Mouse (Mus musculus) layer of hippocampus, postnatal 14 days (tissue): ENCODE measurements around the gene Ubqln1. TPM values are rescaled to one million over a fixed set of nuclear protein-coding genes. Genes with fewer than 3 reads are reported as not detected.
"Not testable (repeated sequence)": the region's sequence is repeated elsewhere in the genome, so short reads cannot be mapped to it uniquely, and the experiment has no call there.

Source experiments
- DNase-seq, 2 experiments: peaks; one replicate each; pipeline ENCODE4 v3.0.0; 2021 to 2022; ENCODE audit warnings: low spot score in 2 of 2, mixed read lengths in 1 of 2
- total RNA-seq, 2 experiments: library from RNA; stranded (reverse); gene quantifications; 2 replicates each; pipeline ENCODE4 v1.2.3; 2021

Ubqln1 gene
- total RNA-seq, 2 experiments from 2014 or later: 135 TPM

DNA sequence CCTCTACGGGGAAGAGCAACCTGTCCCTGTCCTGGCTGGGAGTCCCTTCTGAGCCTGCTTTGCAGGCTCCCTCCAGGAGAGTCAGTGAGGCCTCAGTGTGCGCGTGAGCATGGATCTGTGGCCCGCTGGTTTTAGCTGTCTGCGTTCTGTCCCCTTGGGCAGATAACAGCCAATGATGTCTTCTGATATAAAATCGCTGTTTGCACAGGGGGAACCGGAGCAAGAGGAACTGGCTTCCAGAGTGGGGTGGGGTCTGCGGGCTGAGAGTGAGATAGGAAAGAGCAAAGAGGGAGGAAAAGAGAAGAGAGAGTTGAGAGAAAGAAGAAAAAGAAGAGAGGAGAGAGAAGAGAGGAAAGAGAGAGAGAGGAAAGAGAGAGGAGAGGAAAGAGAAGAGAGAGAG is 58.4 kb downstream of the Ubqln1 start:
- peak in 1 of 2 experiments; percentile 12 for DNase-seq

DNA sequence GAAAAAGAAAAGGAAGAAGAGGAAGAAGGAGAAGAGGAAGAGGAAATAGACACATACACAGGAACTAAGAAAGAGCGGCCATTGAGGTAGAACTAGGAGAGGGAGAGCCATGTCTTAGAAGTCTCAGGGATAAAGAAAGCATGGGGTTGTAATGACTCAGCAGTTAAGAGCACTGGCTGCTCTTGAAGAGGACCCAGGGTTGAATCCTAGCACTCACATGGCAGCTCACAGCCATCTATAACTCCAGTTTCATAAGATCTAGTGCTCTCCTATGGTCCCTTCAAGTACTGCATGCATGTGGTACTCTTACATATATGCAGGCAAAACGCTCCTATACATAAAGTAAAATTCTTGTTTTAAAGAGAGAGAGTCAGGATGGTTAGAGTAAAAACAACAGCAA is 59.4 kb downstream of the Ubqln1 start:
- DNase-seq: no peak

DNA sequence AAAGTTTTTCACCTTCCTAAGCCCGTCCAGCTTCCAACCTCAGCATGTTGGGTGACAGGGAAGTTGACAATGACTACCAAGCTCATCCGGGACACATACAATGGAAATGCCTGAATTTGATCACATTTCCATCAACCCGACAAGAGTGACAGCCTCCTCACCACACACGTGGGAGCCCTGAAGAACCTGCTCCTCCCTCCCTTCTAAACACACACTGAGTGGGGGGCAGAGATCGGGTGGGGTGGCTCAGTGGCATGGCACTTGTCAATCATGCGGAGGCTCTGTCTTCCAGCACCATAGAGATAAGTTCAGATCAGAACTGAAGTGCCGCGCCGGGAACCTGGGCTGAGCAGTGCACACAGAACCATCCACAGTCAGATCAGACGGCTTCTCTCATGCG is 65.0 kb downstream of the Ubqln1 start:
- DNase-seq: no peak

DNA sequence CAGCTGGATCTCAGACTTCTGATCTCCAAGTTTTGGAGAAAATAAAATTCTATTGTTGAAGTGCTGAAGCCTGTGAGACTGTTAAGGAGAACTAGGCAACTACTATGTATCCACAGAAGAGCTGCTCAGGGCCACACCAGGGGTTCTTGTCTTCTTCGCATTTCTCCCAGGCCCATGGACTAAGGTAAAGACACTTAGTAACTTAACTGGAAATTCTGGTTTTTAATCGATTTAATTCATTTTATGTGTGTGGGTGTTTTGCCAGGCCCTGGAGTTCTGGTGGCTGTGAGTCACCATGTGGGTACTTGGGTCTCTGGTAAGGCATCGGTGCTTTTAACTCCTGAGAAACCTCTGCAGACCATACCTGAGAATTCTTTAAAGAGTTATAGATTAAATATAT is 65.8 kb downstream of the Ubqln1 start:
- no peak for DNase-seq

DNA sequence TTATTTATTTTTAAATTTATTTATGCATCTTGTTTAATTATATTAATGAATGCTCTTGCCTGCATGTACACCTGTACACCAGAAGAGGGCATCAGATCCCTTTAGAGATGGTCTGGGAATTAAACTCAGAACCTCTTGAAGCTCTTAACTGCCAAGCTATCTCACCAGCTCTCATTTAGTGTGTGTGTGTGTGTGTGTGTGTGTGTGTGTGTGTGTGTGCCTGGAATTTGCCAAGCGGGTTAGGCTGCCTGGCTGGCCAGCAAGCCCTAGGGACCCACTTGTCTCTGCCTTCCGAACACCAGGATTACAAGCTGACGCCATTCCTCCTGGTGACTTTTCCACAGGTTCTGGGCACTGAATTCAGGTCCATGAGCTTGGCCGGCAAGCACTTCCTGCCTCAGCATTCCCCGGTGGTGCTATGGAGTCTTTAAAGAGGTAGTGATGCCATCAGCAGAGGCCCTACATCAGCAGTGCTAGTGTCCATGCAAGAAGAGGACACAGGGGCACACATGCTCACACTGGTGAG is 66.4 kb downstream of the Ubqln1 start:
- DNase-seq: peak in 1 of 2 experiments; percentile 29

DNA sequence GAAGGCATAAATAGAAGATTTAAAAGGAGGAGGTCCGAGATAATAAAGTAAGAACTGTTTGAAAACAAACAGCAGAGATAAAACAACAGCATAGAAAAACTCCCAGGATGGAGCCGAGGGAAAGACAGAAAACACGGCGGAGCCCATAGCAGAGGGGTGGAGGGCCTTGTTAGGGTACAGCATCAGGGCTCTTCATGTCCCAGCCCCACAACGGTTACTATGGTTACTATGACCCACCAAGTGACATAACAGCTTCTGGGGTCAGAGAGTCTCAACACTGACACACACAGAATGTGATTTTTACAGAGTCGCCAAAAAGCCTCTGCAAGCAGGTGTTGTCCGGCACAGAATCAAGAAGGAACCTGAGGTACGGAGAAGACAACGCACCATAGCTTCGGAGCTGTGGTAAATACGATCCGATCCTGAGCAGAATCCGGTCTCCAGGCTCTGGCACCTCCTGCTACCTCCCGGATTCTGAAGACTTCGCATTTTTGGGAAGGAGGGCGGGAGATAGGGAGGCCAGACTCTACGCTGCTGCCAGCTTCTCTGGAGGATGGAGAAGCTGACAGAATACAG is 67.1 kb downstream of the Ubqln1 start:
- peak in 1 of 2 experiments; percentile 33 for DNase-seq

DNA sequence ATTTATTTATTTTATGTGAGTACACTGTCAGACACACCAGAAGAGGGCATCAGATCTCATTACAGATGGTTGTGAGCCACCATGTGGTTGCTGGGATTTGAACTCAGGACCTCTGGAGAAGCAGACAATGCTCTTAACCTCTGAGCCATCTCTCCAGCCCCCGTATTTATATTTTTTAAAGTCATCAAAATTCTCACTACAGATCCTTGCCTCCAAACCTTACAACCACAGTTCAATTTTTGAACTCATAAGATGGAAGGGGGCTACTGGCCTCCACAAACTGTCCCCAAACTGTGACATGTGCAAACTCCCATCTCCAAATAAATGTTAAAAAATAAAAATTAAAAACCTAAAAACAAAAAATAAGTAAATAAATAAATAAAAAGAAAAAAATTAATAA is 67.7 kb downstream of the Ubqln1 start:
- DNase-seq: no peak

DNA sequence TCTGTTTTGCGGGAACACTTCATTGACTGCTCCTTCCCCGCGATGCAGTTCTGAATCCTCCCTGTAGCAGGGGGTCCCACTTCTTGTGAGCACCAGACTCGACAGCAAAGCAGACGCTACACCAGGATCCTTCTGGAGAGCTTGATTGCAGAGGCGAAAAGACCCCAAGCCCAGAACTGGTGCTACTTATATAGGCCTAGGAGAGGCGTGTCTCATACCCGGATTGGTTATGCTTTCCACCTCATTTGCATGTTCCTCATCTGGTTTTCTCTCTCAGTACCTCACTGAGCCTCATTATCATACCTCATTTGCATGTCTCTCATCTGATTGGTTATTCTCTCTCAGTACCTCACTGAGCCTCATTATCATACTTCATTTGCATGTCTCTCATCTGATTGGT is 68.8 kb downstream of the Ubqln1 start:
- not testable (repeated sequence) for DNase-seq

DNA sequence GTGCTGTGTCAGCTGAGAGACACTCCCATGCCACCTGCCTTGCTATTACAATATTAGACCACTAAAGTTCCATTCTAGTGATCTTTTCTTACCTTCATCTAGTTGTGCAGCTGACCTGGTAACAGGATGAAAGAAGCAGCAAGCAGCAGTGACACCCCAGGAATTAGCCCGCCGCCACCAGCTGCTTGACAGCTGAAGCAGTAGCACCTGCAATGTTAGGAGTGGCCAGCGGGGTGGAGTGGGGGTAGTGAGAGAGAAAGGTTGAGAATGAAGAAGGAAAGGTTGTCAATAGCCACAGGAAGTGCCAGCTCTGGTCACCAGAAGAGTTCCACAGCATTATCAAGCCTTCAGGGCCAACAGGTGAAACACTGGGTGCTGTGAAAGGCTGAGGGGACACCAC is 83.8 kb downstream of the Ubqln1 start:
- DNase-seq: no peak

DNA sequence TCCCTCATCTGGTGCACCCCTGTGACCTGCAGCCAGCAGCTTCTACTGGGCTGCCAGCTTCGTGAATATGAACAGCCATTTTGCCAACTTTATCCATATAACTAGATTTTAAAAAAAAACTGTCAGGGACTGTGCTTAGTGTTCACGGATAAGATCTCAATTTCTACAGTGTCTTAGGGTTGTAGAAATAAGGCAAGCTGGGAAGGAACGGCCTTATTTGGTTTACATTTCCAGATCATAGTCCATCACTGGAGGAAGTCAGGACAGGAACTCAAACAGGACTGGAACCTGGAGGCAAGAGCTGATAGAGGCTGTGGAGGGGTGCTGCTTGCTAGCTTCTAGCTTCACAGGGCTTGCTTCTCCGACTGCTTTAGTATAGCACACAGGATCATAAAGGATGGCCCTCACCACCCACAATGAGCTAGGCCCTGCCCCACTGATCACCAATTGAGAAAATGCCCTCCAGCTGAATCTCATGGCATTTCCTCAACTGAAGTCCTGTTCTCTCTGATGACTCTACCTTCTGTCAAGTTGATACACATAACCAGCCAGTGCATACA is 85.7 kb downstream of the Ubqln1 start:
- no peak for DNase-seq

DNA sequence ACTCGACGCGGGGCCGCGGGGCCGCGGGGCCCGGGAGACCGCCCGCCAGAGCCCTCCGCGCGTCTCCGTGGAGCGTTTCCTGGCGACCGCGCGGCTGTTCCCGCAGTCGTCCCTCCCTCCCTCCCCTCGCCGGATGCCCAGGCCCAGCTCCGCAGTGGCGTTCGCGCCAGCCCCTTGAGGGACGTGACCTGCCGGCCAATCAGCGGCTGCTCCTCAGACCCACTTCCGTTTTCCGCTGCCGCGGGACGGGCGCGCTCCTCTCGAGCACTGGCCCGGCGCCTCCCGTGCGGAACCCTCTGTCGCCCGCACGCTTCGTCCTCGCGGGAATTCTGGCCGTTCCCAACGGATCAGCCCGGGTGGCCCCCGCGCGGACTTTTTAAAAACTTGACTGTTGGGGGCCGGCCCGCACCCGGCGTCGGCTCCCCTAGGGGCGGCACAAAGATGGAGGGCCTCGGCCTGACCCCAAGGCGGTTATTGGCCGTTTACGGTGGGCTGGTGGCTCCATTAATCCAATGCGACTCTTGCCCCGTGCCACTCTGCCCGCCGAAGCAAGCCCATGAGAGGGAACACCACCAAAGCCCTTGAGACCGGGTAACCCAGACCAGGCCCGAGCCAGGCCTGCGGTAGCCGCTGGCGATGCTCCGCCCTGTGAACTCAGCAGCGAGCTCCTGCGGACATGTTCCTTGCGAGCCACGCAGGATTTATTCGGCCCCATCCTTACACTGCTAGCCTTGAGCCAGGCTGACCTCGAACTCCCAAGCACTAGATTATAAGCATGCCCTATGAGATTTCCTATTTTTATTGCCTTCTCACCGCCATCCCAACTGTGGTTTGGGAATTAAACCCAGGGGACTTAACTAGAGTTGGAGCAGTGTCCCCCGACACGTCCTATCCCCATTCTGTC is 86.4 kb downstream of the Ubqln1 start:
- DNase-seq: peak; percentile 96 to 97

DNA sequence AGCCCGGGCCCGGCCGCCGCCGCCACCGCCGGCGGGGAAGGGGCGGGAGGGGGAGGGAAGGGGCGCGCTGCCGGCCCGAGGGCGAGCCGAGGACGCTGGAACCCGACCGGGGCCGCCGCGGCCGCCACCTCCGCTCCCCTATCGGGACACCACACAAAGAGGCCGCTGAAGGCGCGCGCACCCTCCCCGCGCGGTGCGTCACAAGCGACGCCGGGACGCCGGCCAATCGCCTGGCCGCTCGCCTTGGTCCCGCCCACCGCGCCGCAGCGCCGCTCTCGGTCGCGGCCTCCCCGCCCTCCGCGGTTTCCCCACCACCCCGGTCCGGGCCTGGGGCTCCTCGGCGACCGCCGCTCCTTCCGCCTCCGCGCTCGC is 87.1 kb downstream of the Ubqln1 start, which contains the start of gene Hnrnpa0:
TSS of gene Hnrnpa0 (minus strand) at position 161 of the 372 bp plus-strand sequence.
- DNase-seq: peak; percentile 95 to 97

DNA sequence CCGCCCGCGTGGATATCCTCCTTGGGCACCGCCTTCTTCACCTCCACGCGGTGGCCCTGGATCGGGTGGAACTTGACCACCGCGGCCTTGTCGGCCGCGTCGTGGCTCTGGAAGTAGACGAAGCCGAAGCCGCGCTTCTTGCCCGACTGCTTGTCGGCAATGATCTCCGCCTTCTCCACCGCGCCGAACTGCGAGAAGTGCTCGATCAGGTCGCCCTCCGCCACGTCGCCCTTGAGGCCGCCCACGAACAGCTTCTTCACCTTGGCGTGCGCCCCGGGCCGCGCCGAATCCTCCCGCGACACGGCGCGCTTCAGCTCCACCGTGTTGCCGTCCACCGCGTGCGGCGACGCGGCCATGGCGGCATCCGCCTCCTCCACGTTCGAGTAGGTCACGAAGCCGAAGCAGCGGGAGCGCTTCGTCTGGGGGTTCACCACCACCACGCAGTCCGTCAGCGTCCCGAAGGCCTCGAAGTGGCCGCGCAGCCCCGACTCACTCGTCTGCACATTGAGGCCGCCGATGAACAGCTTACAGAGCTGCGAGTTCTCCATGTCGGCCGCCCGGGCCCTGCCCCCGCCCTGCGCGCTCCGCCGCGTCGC is 87.6 kb downstream of the Ubqln1 start:
- peak in 1 of 2 experiments; percentile 86 for DNase-seq

DNA sequence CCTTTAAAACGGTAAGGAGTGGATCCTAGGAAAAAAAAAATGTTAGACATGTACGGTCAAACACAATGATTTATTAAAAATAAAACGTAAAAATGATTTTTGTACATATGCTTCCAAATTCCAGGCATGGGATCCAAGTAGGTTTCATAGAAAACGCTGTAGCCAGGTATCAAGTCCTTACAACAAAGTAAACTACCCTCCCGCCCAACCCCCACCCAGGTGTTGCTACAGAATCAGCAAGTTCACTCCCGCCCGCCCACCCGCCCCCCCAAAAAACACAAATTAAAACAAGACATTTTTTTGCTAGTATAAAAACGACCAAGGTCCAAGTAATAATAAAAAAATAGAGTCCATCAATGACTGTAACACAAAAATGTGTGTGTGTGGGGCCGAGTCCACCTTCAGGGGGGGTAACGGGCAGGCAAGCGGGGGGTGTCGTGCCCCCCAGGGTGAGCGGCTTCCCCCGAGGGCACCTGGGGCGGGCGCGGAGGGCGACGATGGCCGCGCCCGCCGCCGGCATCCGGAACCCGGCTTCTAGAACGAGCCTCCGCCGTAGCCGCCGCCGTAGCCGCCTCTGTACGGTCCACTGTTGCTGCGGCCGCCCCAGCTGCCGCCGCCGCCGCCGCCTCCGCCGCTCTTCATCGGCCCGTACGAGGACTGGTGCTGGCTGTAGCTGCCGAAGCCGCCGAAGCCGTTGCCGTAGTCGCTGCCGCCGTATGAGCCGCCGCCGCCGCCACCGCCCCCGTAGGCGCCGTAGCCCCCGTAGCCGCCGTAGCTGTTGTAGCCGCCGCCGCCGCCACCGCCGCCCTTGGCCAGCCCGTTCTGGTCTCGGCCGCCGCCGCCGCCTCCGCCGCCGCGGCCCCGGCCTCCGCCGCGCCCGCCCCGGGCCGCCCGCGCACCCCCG is 88.3 kb downstream of the Ubqln1 start:
- no peak for DNase-seq

Other genes with a start within 250 kb of the Ubqln1 start
- gene Klhl3, start 102.1 kb downstream of the Ubqln1 start, total RNA-seq: 10 to 100 TPM; 35.6 to 36.5 TPM
- 100 to 1,000 TPM; 135 to 137 TPM for gene Hnrnpa0, start 87.1 kb downstream of the Ubqln1 start, total RNA-seq
- gene Idnk, start 58.0 kb downstream of the Ubqln1 start, total RNA-seq: 10 to 100 TPM; 27.5 to 27.7 TPM
- 10 to 100 TPM; 21.4 to 22.3 TPM for gene Gkap1, start 60.0 kb upstream of the Ubqln1 start, total RNA-seq
- gene Kif27, start 143.5 kb upstream of the Ubqln1 start, total RNA-seq: 1 to 10 TPM; 2.0 to 3.6 TPM
- gene 2210016F16Rik, start 169.6 kb upstream of the Ubqln1 start, total RNA-seq: 1 to 10 TPM; 5.7 to 6.3 TPM
- 10 to 100 TPM; 16.3 to 16.6 TPM for gene Rmi1, start 186.6 kb upstream of the Ubqln1 start, total RNA-seq
- 100 to 1,000 TPM; 716 to 724 TPM for gene Hnrnpk, start 187.7 kb upstream of the Ubqln1 start, total RNA-seq